Mouse (Mus musculus) forebrain, embryonic 14.5 days (tissue): ENCODE measurements around the gene Gusb. TPM values are rescaled to one million over a fixed set of nuclear protein-coding genes. Genes with fewer than 3 reads are reported as not detected.

Experiments
- ATAC-seq: fragments of 200-750 bp; cut with Nextera tagmentation; 2 replicates; pipeline ENCODE4 v1.8.0; 2017; ENCODE audit warnings: mild to moderate bottlenecking, moderate library complexity
- DNase-seq: peaks from one replicate; pipeline ENCODE4 v3.0.0-alpha.2; 2015; ENCODE audit warnings: low spot score
- H3K27ac ChIP-seq: fragments of 300-500 bp; sonication (generic); 2 replicates; pipeline ENCODE4 v1.5.1; 2014; ENCODE audit warnings: low read depth, mild to moderate bottlenecking, control low read depth, low read length, moderate library complexity
- H3K27me3 ChIP-seq: fragments of 300-500 bp; sonication (generic); replicated peaks from 2 replicates; pipeline ENCODE4 v1.6.1; 2014; ENCODE audit warnings: low read length, control low read depth, mixed read lengths; ENCODE audit not compliant: control insufficient read depth, insufficient read depth
- H3K36me3 ChIP-seq: fragments of 300-500 bp; sonication (generic); 2 replicates; pipeline ENCODE4 v1.6.1; 2014; ENCODE audit warnings: low read length, control low read depth; ENCODE audit not compliant: control insufficient read depth, insufficient read depth
- H3K4me1 ChIP-seq: fragments of 300-500 bp; sonication (generic); 2 replicates; pipeline ENCODE4 v1.6.1; 2014; ENCODE audit warnings: antibody characterized with exemption, low read length, control low read depth; ENCODE audit not compliant: control insufficient read depth, insufficient read depth
- H3K4me2 ChIP-seq: fragments of 300-500 bp; sonication (generic); 2 replicates; pipeline ENCODE4 v1.6.1; 2014; ENCODE audit warnings: mild to moderate bottlenecking, control low read depth, low read length
- H3K4me3 ChIP-seq: fragments of 300-500 bp; sonication (generic); 2 replicates; pipeline ENCODE4 v1.5.1; 2014; ENCODE audit warnings: low read depth, low read length, control low read depth
- H3K9ac ChIP-seq: fragments of 300-500 bp; sonication (generic); 2 replicates; pipeline ENCODE4 v1.6.1; 2014; ENCODE audit warnings: mild to moderate bottlenecking, low read length, control low read depth, moderate library complexity
- H3K9me3 ChIP-seq: fragments of 300-500 bp; sonication (generic); replicated peaks from 2 replicates; pipeline ENCODE4 v1.6.1; 2016; ENCODE audit warnings: low read length, control low read depth, mixed read lengths; ENCODE audit not compliant: control insufficient read depth
- WGBS: fragments of 180-500 bp; shearing (Covaris S2); extraction: QIAGEN DNeasy Blood & Tissue Kit; methylation state at CpG from one replicate; pipeline ENCODE4 v1.1.7; 2014; 5-methylcytosine and 5-hydroxymethylcytosine counted together
- polyA plus RNA-seq: library from polyadenylated mRNA; unstranded; fragments of >200 nt; fragmentation: Nextera tagmentation; extraction: Ambion mirVana; gene quantifications from 2 replicates; pipeline ENCODE4 v1.2.1, GENCODE M21; 2014

The Gusb gene
- polyA plus RNA-seq, 1 experiment from 2014 or later = 21.4 TPM

- ATAC-seq = peak; percentile 89
- Histone ChIP-seq H3K4me2 (peak within 1 kb of the TSS; percentile 85), H3K4me1 (no peaks in the 10 kb centered on the region; the same call in 1 of the 2 replicates), H3K9ac (peak within 1 kb of the TSS; percentile 86), H3K4me3 (peak within 1 kb of the TSS; percentile 72), H3K9me3 (no peaks in the 10 kb centered on the region), H3K36me3 (no peaks in the 10 kb centered on the region), H3K27me3 (0 out of 2 replicates have a peak, but pooled peaks cover 2% of the 10 kb centered on the region), H3K27ac (peak within 1 kb of the TSS; percentile 92)
- peak; percentile 88 for DNase-seq
- 3% methylated on average over 50 of the region's 51 CpGs for WGBS
Observed at GRCm38 (mm10) chr5:130029142-130029897, 26.5 kb upstream of the Gusb start, which contains the start of the genes Asl and Crcp. Gene Asl (minus strand): TSS chr5:130029247. Gene Crcp (plus strand): TSS chr5:130029290.

- no peak for DNase-seq
- H3K4me1 ChIP-seq = no peaks in the 10 kb centered on the region; the same call in 1 of the 2 replicates
- H3K4me2 ChIP-seq = no peak overlapping the region
- no peaks in the 10 kb centered on the region for H3K36me3 ChIP-seq
- no peak overlapping the region for H3K27ac ChIP-seq
- WGBS = 78% methylated on average over 7 of the region's 7 CpGs
- H3K27me3 ChIP-seq = 0 out of 2 replicates have a peak, but pooled peaks cover 2% of the 10 kb centered on the region
- no peaks in the 10 kb centered on the region for H3K9me3 ChIP-seq
- H3K4me3 ChIP-seq = no peak overlapping the region
- ATAC-seq = no peak
- no peak overlapping the region for H3K9ac ChIP-seq
Observed at GRCm38 (mm10) chr5:130027696-130028095, 24.8 kb upstream of the Gusb start.

- WGBS = 70% methylated on average over 5 of the region's 5 CpGs
- no peak overlapping the region for H3K4me2 ChIP-seq
- DNase-seq (no peak), ATAC-seq (no peak)
- no peak overlapping the region for H3K27ac ChIP-seq
- no peaks in the 10 kb centered on the region for H3K36me3 ChIP-seq
- no peak overlapping the region for H3K4me3 ChIP-seq
- H3K27me3 ChIP-seq = 0 out of 2 replicates have a peak, but pooled peaks cover 2% of the 10 kb centered on the region
- no peaks in the 10 kb centered on the region for H3K9me3 ChIP-seq
- H3K9ac ChIP-seq = no peak overlapping the region
- no peaks in the 10 kb centered on the region; the same call in 1 of the 2 replicates for H3K4me1 ChIP-seq
Observed at GRCm38 (mm10) chr5:130027134-130027533, 24.3 kb upstream of the Gusb start.

GRCm38 (mm10) chr5:130023767-130024539 lies 21.1 kb upstream of the Gusb start:
- DNase-seq = peak; percentile 92
- WGBS = under 1% methylated on average over 32 of the region's 32 CpGs
- peak; percentile 93 for ATAC-seq
- peak overlapping the region; percentile 66 for H3K9ac ChIP-seq
- H3K4me3 ChIP-seq = peak overlapping the region; percentile 57
- H3K4me1 ChIP-seq = no peaks in the 10 kb centered on the region
- H3K9me3 ChIP-seq = no peaks in the 10 kb centered on the region
- H3K27ac ChIP-seq = peak overlapping the region; percentile 33; the same call in 1 of the 2 replicates
- H3K4me2 ChIP-seq = peak overlapping the region; percentile 90
- no peaks in the 10 kb centered on the region for H3K36me3 ChIP-seq
- 0 out of 2 replicates have a peak, but pooled peaks cover 2% of the 10 kb centered on the region for H3K27me3 ChIP-seq

- Histone ChIP-seq H3K36me3 (no peaks in the 10 kb centered on the region), H3K27me3 (0 out of 2 replicates have a peak, but pooled peaks cover 2% of the 10 kb centered on the region), H3K27ac (no peak overlapping the region), H3K9ac (no peak overlapping the region), H3K9me3 (no peaks in the 10 kb centered on the region), H3K4me3 (peak overlapping the region; percentile 57; the same call in 1 of the 2 replicates), H3K4me2 (peak overlapping the region; percentile 90), H3K4me1 (no peaks in the 10 kb centered on the region)
- DNase-seq (no peak), ATAC-seq (peak; percentile 19; the same call in 1 of the 2 replicates)
- WGBS = 41% methylated on average over 12 of the region's 12 CpGs
Observed at GRCm38 (mm10) chr5:130023067-130023766, 20.4 kb upstream of the Gusb start.

- no peak overlapping the region for H3K27ac ChIP-seq
- no peaks in the 10 kb centered on the region for H3K36me3 ChIP-seq
- ATAC-seq (no peak), DNase-seq (no peak)
- H3K4me2 ChIP-seq = no peak overlapping the region
- 78% methylated on average over 7 of the region's 7 CpGs for WGBS
- H3K4me1 ChIP-seq = no peaks in the 10 kb centered on the region
- no peak overlapping the region for H3K4me3 ChIP-seq
- no peaks in the 10 kb centered on the region for H3K9me3 ChIP-seq
- no peak overlapping the region for H3K9ac ChIP-seq
- H3K27me3 ChIP-seq = no peaks in the 10 kb centered on the region
Observed at GRCm38 (mm10) chr5:130022366-130022765, 19.5 kb upstream of the Gusb start.

GRCm38 (mm10) chr5:130021361-130021966 lies 18.6 kb upstream of the Gusb start:
- 64% methylated on average over 5 of the region's 5 CpGs for WGBS
- no peak for ATAC-seq
- DNase-seq = no peak
- Histone ChIP-seq H3K9me3 (no peaks in the 10 kb centered on the region), H3K4me1 (no peaks in the 10 kb centered on the region), H3K4me2 (no peak overlapping the region), H3K9ac (no peak overlapping the region), H3K36me3 (no peaks in the 10 kb centered on the region), H3K27ac (no peak overlapping the region), H3K27me3 (no peaks in the 10 kb centered on the region), H3K4me3 (no peak overlapping the region)

- H3K4me1 ChIP-seq = no peaks in the 10 kb centered on the region
- DNase-seq = no peak
- no peaks in the 10 kb centered on the region for H3K9me3 ChIP-seq
- no peaks in the 10 kb centered on the region for H3K27me3 ChIP-seq
- no peak for ATAC-seq
- no peaks in the 10 kb centered on the region for H3K36me3 ChIP-seq
- 83% methylated on average over 8 of the region's 8 CpGs for WGBS
- H3K27ac ChIP-seq = no peak overlapping the region
- H3K4me2 ChIP-seq = no peak overlapping the region
- no peak overlapping the region for H3K9ac ChIP-seq
- H3K4me3 ChIP-seq = no peak overlapping the region
Observed at GRCm38 (mm10) chr5:130019461-130019860, 16.6 kb upstream of the Gusb start.
